Mouse (Mus musculus) testis, postnatal 14 days (tissue): ENCODE measurements at regions not wholly inside any gene's neighbourhood (a gene's known extent, or its start where the extent isn't known, plus 50 kb on each side); places are given as distances from the start of the nearest gene placed in this dataset.
A peak's percentile ranks its signal among the peaks of the same experiment; 100 is the strongest.

Source experiments
- DNase-seq: peaks from one replicate; pipeline ENCODE4 v3.0.0; 2021; ENCODE audit warnings: low spot score

DNA sequence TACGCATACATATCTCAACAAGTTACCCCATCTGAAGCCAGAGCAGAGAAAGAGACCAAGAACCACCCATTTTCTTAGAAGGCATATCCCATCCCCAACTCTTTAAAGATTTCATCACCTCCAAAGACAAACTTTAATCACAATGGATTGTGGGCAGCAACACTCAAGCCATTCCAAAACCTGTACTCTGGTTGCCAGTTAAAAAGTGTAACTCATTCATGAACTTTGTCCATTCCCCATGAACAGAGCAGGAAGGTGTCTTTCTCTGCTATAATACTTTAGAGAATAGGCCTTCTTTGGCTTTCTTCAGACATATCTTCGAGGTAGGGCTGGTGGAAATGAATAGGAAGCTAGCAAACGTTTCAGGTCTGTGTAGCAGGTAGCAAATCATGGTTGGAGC, 160.4 kb downstream of the Fzd1 start:
- no peak for DNase-seq

GRCm38 (mm10) chr5:4595010-4595409, 162.8 kb downstream of the Fzd1 start:
- no peak for DNase-seq

DNA sequence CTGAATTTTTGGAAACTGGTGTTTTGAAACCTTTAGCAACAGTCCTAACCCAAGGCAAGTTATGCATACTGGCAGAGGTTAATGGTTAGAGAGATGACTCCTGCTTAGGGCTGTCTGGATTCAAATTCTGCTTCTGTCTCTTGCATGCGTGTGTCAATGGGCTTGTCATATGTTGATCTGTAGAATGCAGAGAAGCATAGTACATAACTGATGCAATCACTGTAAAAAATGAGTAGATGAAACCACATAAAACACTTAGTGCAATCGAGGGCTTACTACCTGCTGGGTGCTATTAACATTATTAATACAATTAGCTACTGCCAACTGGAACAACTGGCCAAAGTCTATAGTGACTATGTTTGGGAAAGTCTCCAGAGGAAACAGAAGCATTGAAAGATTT, 163.3 kb downstream of the Fzd1 start:
- no peak for DNase-seq

DNA sequence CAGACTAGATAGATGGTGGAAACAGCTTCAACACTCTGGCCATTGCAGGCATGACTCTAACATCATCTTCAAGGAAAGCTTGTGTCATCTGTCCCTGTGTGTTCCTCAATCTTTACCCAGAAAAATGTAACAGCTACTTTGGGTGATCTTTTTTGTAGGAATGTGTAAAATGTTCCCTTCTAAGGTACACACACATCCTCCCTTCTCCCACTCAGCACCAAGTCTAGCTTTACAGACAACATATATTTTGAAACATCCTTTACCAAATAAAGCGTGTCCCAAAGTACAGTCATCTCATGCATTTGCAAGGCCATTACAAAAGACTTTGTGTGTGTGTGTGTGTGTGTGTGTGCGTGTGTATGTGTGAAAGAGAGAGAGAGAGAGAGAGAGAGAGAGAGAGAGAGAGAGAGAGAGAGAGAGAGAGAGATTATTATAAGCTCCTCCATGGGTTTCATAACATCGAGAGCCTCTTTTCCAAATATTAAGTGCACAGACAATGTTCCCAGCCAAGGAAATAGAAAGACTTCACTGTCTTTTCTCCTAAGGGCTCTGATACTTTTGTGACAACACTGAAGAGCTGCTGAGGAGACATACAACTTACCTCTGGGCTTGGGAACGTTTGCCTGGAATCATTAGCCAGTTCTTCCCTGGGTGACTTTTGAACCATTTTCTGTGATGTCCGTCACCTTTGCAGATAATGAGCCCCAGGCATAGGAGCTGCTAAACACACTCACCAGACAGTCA, 164.0 kb downstream of the Fzd1 start:
- DNase-seq: no peak

DNA sequence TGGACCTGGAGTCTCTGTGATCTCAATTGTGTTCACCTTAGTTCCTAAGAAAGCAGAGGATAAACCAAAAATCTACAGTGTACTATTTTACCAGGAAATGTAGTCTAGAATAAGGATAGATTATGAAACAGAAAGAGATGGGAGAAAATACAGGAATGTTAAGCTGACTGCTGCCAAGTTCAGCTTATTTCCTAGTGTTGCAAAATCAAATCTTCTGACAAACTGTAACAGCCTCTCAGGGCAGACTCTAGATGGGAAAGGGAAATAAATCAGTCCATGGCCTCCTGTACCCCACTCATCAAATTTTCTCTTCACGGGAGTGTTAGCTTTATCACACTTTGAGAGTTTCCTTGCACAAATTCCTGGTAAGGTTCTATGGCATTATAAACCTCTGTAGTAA, 166.1 kb downstream of the Fzd1 start:
- no peak for DNase-seq

- DNase-seq: no peak
Measured at GRCm38 (mm10) chr5:4582702-4583475, 174.9 kb downstream of the Fzd1 start.

DNA sequence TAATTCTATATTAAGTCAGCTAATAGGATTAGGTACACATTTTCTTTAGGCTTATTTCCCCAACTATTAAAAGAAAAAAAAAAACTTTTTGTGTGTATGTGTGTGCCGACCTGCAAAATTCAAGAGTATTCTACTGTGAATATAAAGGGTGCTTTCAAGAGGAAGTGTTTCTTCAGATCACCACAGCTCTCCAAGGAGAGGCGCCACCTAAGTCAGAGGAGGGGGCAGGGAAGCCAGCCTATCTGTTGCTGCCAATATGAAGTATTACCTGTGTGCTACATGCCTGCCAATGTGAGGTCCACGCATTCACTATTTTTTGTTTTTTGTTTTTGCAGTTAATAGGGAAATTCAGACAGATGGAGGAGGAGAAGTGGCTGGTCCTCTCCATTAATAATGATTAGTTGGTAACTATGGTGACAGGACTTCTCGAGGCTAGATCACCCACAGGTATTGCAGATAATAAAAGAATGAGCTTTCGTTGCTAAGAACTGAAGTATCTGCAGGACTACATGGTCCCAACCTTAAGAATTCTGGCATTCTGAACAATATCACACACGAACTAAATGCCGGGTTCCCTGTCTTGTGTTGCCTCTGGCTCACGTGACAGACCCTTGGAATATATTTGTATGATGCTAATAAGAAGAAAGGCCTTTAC, 177.5 kb downstream of the Fzd1 start:
- no peak for DNase-seq

- DNase-seq: no peak
Measured at GRCm38 (mm10) chr5:4578856-4579255, 179.0 kb downstream of the Fzd1 start.

- DNase-seq: no peak
Measured at GRCm38 (mm10) chr5:4577179-4577578, 180.7 kb downstream of the Fzd1 start.

DNA sequence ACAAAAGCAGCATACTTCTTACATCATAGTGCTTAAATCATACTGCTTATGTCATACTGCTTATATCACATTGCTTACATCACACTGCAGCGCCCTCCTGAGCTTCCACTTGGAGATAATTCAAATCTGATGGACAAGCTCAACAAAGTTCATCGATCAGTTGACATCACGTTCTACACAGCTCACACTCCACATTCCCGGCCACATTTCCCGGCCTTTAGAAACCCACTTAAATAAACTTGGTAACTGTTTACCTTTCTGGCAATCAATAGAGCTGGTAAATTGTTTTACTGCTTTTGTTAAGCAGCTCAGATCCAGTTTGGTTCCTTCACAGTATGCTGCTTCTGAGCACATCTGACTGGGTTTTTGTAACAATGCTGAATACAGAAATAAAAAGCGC, 194.0 kb downstream of the Fzd1 start:
- DNase-seq: no peak

DNA sequence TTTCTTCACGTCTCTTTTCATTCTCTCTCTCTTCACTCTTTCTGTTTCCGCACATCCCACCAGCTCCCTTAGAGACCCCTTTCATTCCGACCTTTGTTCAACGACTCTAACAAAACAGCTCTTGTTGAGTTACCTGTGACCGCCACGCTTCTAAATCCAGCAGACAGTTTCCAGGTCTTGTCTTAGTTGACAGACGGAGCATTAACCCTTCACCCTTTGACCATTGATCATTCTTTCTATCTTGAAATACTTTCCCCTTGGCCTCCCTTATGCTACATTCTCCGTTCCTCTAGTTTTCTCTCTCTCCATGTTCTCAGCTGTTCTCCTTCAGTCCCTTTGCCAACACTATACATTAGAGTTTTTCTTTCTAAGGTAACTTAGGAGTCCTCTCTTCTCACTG, 196.2 kb downstream of the Fzd1 start:
- no peak for DNase-seq

DNA sequence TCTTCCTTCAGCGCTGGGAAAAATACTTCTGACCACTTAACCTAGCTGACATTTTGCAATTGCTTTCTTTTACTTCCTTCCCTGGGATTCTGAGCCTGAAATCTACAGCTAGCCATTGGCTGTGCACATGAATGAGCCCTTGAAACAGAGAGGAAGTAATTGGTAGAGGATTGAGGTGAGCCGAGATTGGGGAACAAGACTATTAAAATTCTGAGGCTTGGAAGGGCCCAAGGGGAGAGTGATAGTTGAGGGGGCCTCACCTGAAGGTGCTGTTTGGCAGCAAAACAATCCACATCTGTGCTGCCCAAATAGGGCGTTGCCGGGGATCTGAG, 196.7 kb downstream of the Fzd1 start:
- DNase-seq: no peak

GRCm38 (mm10) chr5:4560370-4561138, 197.3 kb downstream of the Fzd1 start:
- no peak for DNase-seq

DNA sequence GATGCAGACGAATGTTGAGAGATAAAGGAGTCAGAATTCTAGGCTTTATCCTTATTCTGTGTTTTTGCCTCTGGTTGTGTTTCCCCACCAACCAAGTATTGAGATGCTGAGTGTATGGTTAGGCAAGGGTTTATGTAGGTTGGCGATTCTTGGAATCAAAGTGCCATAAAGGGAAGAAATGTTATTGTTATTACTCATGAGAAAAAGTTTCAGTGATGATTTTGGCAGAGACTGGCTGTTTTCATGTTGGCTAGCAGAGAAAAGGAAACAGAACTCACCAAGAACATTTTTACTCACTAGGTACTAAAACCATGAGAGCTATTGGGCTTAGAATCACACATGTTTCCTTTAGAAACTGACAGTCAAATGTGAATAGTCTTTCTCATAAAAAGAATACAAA, 202.9 kb downstream of the Fzd1 start:
- DNase-seq: no peak

DNA sequence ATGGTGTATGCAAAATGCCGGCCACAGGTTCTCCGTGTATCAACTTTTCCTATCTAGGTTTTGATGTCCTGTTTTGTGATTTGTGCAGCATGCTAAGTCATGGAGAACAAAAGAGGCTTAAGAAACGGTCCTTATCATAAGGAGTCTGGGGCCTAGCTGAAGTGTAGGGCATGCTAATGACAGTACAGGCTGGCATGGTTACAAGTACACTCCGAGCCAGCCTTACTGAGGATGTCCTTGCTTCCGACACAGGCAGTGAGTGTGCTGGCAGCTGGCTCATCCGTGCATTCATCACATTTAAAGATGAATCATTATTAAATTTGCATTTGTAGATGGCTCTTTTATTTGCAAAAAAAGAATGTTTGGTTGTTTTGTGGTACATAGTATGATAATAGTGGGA, 219.3 kb downstream of the Fzd1 start:
- DNase-seq: peak; percentile 31

DNA sequence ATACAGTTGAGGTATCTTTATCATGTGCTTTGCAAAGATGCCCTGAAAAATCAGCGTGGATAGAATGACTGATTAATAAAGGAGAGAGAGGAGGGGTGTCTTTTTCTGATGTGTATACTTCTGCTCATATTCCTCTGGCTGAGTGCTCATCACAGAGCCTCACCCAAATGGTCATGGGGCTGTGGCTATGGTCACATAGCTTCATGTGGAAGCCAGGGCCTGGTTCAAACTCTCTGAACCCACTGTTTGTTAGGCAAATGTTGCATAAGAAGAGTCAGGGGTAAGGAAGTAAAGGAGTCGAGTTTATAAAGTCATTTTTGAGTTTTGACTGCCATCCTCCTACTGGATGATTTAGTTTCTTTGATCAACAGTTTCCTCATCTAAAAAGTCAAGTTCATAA, 221.0 kb downstream of the Fzd1 start:
- DNase-seq: no peak

GRCm38 (mm10) chr5:4535951-4536350, 221.9 kb downstream of the Fzd1 start:
- no peak for DNase-seq

DNA sequence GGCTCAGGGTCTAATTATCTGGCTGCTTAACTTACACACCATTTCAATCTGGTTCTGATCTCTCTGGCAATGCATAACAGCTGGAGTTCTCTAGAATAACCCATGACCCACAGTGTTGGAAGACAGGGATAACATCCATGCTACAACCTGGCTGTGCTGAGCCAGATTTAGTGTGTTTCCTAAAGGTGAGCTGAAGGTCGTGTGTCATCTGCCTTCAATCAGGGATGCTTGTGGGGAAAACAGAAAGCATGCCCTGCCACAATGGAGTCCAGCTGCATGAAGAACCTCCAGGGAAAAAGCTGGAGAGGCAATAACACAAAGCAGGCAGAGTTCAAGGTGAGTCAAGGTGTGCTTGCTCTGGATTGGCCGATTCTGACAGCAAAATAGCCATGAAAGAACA, 223.3 kb downstream of the Fzd1 start:
- DNase-seq: no peak

DNA sequence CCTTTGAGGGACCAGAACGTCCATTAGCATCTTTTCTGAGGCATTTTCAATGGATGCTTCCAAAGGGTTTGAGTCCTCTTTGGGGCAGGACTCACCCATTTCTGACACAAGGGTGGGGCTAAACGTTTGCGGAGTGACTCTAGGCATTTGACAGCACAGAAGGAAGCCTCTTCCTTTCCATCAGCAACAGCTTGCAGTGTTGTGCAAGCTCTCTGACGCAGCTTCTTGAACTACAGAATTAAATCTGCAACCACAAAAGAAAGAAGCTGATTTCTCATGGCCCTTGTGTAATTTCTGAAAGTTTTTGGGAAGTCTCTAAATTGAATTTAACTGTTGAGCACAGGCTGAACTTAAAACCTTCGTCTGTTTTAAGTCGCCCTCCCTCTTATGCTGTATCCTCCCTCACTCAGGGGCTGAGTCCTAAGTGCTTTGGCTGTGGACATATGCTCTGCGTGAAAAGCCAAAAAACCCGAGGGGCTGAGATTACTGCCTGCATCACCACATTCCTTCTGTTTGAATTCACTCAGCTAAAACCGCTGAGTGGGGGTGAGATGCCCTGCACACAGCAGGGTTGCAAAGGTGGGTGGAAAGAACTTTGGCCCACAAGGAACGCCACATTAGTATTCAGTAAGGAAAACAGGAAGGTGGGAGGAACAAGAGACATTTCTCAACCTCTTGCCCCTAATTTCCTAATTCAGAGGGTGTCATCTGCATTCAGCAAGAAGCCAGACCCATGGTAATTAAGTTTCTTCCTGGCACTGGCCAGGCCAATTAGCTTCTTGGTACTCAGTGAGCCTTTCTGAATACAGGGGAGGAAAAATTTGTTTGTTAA, 227.4 kb downstream of the Fzd1 start:
- no peak for DNase-seq

DNA sequence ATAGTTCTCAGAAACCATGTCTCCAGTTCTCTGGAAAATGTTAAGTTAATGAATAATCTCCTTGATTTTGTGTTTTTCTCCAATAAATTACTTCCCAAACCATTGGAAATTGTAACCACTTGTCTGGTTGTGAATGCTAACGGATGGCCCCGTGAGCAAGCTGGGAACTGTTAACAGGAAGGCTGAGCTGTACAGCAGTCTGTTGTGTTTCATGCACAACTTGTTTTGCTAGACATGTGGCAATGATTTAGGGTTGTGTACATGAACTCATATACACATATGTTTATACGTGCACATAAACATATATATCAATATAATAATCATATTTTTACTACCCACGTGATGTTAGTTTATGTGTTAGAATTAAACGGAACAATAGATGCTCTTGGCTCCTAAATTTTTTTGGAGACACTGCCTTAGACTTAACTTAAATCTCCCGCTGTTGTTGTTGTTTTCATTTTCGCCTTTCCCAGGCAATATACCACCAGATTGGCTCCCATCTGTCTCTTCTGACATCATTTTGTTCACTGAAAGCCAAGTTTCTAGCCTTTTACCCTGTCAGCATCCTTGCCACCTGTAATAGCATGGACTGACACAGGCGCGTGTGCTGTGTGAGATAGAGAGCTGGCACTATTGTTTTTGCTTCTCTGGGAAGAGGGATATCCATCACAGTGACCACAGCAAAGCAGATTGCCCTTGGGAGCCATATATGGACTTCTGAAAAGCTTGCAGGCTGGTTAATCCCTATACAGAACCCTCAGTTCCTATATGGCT, 231.6 kb downstream of the Fzd1 start:
- DNase-seq: no peak

DNA sequence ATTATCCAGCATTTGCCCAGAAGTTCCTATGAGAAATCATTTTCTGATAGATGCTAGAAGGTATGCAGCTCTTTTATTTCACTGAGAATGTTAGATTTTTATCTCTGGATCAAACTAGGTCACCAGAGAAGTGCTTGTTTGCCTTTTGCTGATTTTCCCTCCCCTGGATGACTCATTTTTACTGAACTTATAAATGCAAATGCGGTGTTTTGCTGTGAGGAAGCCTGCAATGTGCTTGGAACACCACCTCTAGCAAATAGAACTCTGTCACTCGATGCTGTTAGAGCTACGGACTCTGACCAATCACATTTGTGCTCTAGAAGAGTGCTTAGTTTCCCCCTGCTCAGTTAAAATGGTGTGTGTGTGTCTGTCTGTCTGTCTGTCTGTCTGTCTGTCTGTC, 257.2 kb downstream of the Fzd1 start:
- DNase-seq: no peak
